Mouse (Mus musculus): ENCODE measurements around the gene Olfr157.

GRCm38 (mm10) chr4:43863298-43863697 lies 23.3 kb upstream of the Olfr157 start:
- no peak for TF ChIP-seq POLR2A (IDR thresholded peaks at IDR 0.05; ENCODE audit: insufficient read depth, low read depth, low read length)
- no peak for TF ChIP-seq CTCF (IDR thresholded peaks at IDR 0.05; ENCODE audit: insufficient read depth, low read depth, low read length)
